Mouse (Mus musculus): Measurements from ENCODE around the gene 1700020D05Rik. TPM values are rescaled to one million over a fixed set of nuclear protein-coding genes. Genes with fewer than 3 reads are reported as not detected.

1700020D05Rik gene
- total and polyA plus RNA-seq, 3 experiments, result 0.23 to 0.34 TPM; not detected in 1

GRCm38 (mm10) chr19:5483386-5484359 lies 19.9 kb downstream of the 1700020D05Rik start:
- Histone ChIP-seq H3K79me2 (replicated peaks; ENCODE audit: control insufficient read depth, extremely low read depth, insufficient read depth, poor library complexity, severe bottlenecking) (no peaks in the 10 kb centered on the region), H3K4me2 (ENCODE audit: insufficient read depth, low read depth, poor library complexity, severe bottlenecking) (no peak overlapping the region), H3K27ac (ENCODE audit: insufficient read depth, low read depth) (no peak overlapping the region), H3K4me1 (ENCODE audit: control insufficient read depth in 1 of 2, insufficient read depth in 2 of 2) (peaks cover 2 to 20% of the 10 kb centered on the region in 2 experiments; a peak in 2 of 4 replicates), H3K36me3 (replicated peaks in 1 of 2; ENCODE audit: control insufficient read depth in 1 of 2, insufficient read depth in 1 of 2, low read length in 1 of 2) (peaks cover 29 to 55% of the 10 kb centered on the region in 2 experiments), H3K4me3 (replicated peaks in 1 of 3; ENCODE audit: low read depth in 2 of 3, low read length in 2 of 3, poor library complexity in 1 of 3) (no peak overlapping the region), H3K27me3 (replicated peaks) (no peaks in the 10 kb centered on the region), H3K9ac (ENCODE audit: insufficient read depth, low read depth) (no peak overlapping the region), H3K9me3 (replicated peaks; ENCODE audit: low read length) (no peaks in the 10 kb centered on the region)
- in situ Hi-C loops (cut with MboI; ENCODE audit: low pct_ligation_motif_present, low pct_unique_long_range_greater_than_20kb, low sequenced_read_pairs) (no loop called here), dilution Hi-C loops (cut with MboI; ENCODE audit: extremely low pct_ligation_motif_present, extremely low pct_unique_long_range_greater_than_20kb, low sequenced_read_pairs) (no loop called here)
- no peak for TF ChIP-seq USF2 (conservative IDR thresholded peaks at IDR 0.05; ENCODE audit: low read depth, low read length)
- TF ChIP-seq MEF2A (IDR thresholded peaks at IDR 0.05; ENCODE audit: borderline replicate concordance, low read depth, low read length), result no peak
- TF ChIP-seq ZKSCAN1 (IDR thresholded peaks at IDR 0.05; ENCODE audit: borderline replicate concordance, low read depth, low read length), result no peak
- no peak for TF ChIP-seq MAFK (IDR thresholded peaks at IDR 0.05; ENCODE audit: insufficient replicate concordance, low read length)
- TF ChIP-seq SIN3A (IDR thresholded peaks at IDR 0.05; ENCODE audit: low read length), result no peak
- TF ChIP-seq CTCF (conservative IDR thresholded peaks at IDR 0.05 in 1 of 2, IDR thresholded peaks at IDR 0.05 in 1 of 2; ENCODE audit: low read depth in 2 of 2, low read length in 2 of 2), result no peak
- no peak for TF ChIP-seq BHLHE40 (IDR thresholded peaks at IDR 0.05; ENCODE audit: low read depth, low read length)
- no peak for DNase-seq (ENCODE audit: extremely low read depth)

GRCm38 (mm10) chr19:5481398-5481797 lies 22.2 kb downstream of the 1700020D05Rik start:
- TF ChIP-seq SMC3 (IDR thresholded peaks at IDR 0.05; ENCODE audit: low read depth, low read length), result no peak
- no peak for TF ChIP-seq MYC (IDR thresholded peaks at IDR 0.05; ENCODE audit: low read depth, low read length)
- no peak for TF ChIP-seq POLR2A (IDR thresholded peaks at IDR 0.05; ENCODE audit: low read depth, low read length)
- no peak for TF ChIP-seq ELF1 (IDR thresholded peaks at IDR 0.05; ENCODE audit: low read depth, low read length)
- no peak for TF ChIP-seq EP300 (IDR thresholded peaks at IDR 0.05; ENCODE audit: low read length)
- no peak for TF ChIP-seq NELFE (IDR thresholded peaks at IDR 0.05; ENCODE audit: low read depth, low read length)
- TF ChIP-seq MAX (IDR thresholded peaks at IDR 0.05; ENCODE audit: low read length), result no peak
- no peak for TF ChIP-seq USF2 (conservative IDR thresholded peaks at IDR 0.05; ENCODE audit: low read depth, low read length)
- TF ChIP-seq ZKSCAN1 (IDR thresholded peaks at IDR 0.05; ENCODE audit: borderline replicate concordance, low read depth, low read length), result no peak
- TF ChIP-seq CTCF (conservative IDR thresholded peaks at IDR 0.05 in 1 of 2, IDR thresholded peaks at IDR 0.05 in 1 of 2; ENCODE audit: low read depth in 2 of 2, low read length in 2 of 2), result no peak
- no peak for TF ChIP-seq MAZ (IDR thresholded peaks at IDR 0.05; ENCODE audit: low read depth, low read length)
- TF ChIP-seq ZMIZ1 (IDR thresholded peaks at IDR 0.05; ENCODE audit: low read depth, low read length), result no peak
- Histone ChIP-seq H3K9me3 (replicated peaks; ENCODE audit: low read length) (no peaks in the 10 kb centered on the region), H3K27ac (ENCODE audit: insufficient read depth, low read depth) (no peak overlapping the region), H3K79me2 (replicated peaks; ENCODE audit: control insufficient read depth, extremely low read depth, insufficient read depth, poor library complexity, severe bottlenecking) (no peaks in the 10 kb centered on the region), H3K36me3 (replicated peaks in 1 of 2; ENCODE audit: control insufficient read depth in 1 of 2, insufficient read depth in 1 of 2, low read length in 1 of 2) (peaks cover 29 to 53% of the 10 kb centered on the region in 2 experiments), H3K4me3 (replicated peaks in 1 of 3; ENCODE audit: low read depth in 2 of 3, low read length in 2 of 3, poor library complexity in 1 of 3) (no peak overlapping the region), H3K4me1 (ENCODE audit: control insufficient read depth in 1 of 2, insufficient read depth in 2 of 2) (peaks cover 0 to 5% of the 10 kb centered on the region in 2 experiments; a peak in 2 of 4 replicates), H3K9ac (ENCODE audit: insufficient read depth, low read depth) (no peak overlapping the region), H3K4me2 (ENCODE audit: insufficient read depth, low read depth, poor library complexity, severe bottlenecking) (no peak overlapping the region), H3K27me3 (replicated peaks) (no peaks in the 10 kb centered on the region)
- in situ Hi-C loops (cut with MboI; ENCODE audit: low pct_ligation_motif_present, low pct_unique_long_range_greater_than_20kb, low sequenced_read_pairs), result no loop called here
- dilution Hi-C loops (cut with MboI; ENCODE audit: extremely low pct_ligation_motif_present, extremely low pct_unique_long_range_greater_than_20kb, low sequenced_read_pairs), result no loop called here
- no peak for DNase-seq (ENCODE audit: extremely low read depth)
